ENCODE assay signal across 8 mouse cellular contexts in genomic region chr11:5318035-5318775, GRCm38 (mm10). TPM values are rescaled to one million over a fixed set of nuclear protein-coding genes. Genes with fewer than 3 reads are reported as not detected.
DNase-seq lines count a peak whose midpoint lies in the region; ATAC-seq and TF ChIP-seq lines count a peak whose summit lies in the region.

No protein-coding gene starts in this region.

- H3K27me3 ChIP-seq in kidney, postnatal 0 days (ENCODE audit: insufficient read depth, low read length), result no peaks in the 10 kb centered on the region
- H3K27me3 ChIP-seq in embryonic facial prominence, embryonic 12.5 days, result no peaks in the 10 kb centered on the region
- no peaks in the 10 kb centered on the region for H3K27me3 ChIP-seq in midbrain, embryonic 11.5 days (ENCODE audit: control insufficient read depth, insufficient read depth, low read length)

- TF ChIP-seq CTCF in kidney, postnatal 0 days (IDR thresholded peaks at IDR 0.05; ENCODE audit: low read depth), result no peak

- H3K9me3 ChIP-seq in kidney, postnatal 0 days (replicated peaks; ENCODE audit: low read length), result no peaks in the 10 kb centered on the region
- no peaks in the 10 kb centered on the region for H3K9me3 ChIP-seq in embryonic facial prominence, embryonic 12.5 days
- no peaks in the 10 kb centered on the region for H3K9me3 ChIP-seq in midbrain, embryonic 11.5 days (ENCODE audit: control insufficient read depth, low read length)

- peaks cover 20% of the 10 kb centered on the region for H3K4me1 ChIP-seq in kidney, postnatal 0 days (replicated peaks; ENCODE audit: insufficient read depth, low read length)
- peaks cover 36% of the 10 kb centered on the region for H3K4me1 ChIP-seq in embryonic facial prominence, embryonic 12.5 days
- H3K4me1 ChIP-seq in midbrain, embryonic 11.5 days (ENCODE audit: control insufficient read depth, insufficient read depth, low read length), result peaks cover 23% of the 10 kb centered on the region

- no peak overlapping the region for H3K4me2 ChIP-seq in kidney, postnatal 0 days (ENCODE audit: low read length)
- H3K4me2 ChIP-seq in embryonic facial prominence, embryonic 12.5 days (replicated peaks), result no peak overlapping the region
- H3K4me2 ChIP-seq in midbrain, embryonic 11.5 days, result no peak overlapping the region

- H3K9ac ChIP-seq in kidney, postnatal 0 days (ENCODE audit: low read depth, low read length), result no peak overlapping the region
- H3K9ac ChIP-seq in embryonic facial prominence, embryonic 12.5 days, result no peak overlapping the region
- H3K9ac ChIP-seq in midbrain, embryonic 11.5 days (ENCODE audit: low read length), result peak overlapping the region; percentile 22; the same call in 1 of the 2 replicates

- no peak for ATAC-seq in kidney, postnatal 0 days (replicated peaks; ENCODE audit: low FRiP score, low read depth)
- ATAC-seq in embryonic facial prominence, embryonic 12.5 days (ENCODE audit: insufficient number of reproducible peaks, insufficient read depth, low FRiP score, low TSS enrichment), result no peak; the same call in 1 of the 2 replicates
- peak; percentile 92 for ATAC-seq in midbrain, embryonic 11.5 days (ENCODE audit: low FRiP score)

- 26% methylated on average over 8 of the region's 8 CpGs for WGBS in kidney, postnatal 0 days
- WGBS in embryonic facial prominence, embryonic 12.5 days, result 8% methylated on average over 8 of the region's 8 CpGs
- 5% methylated on average over 8 of the region's 8 CpGs for WGBS in midbrain, embryonic 11.5 days

- H3K36me3 ChIP-seq in kidney, postnatal 0 days (ENCODE audit: insufficient read depth, low read length), result no peaks in the 10 kb centered on the region
- H3K36me3 ChIP-seq in embryonic facial prominence, embryonic 12.5 days, result no peaks in the 10 kb centered on the region
- no peaks in the 10 kb centered on the region for H3K36me3 ChIP-seq in midbrain, embryonic 11.5 days (ENCODE audit: control insufficient read depth, insufficient read depth, low read length)

- DNase-seq in kidney, postnatal 0 days (ENCODE audit: low spot score), result no peak
- DNase-seq in kidney, adult 18-20 months, result no peak
- DNase-seq in layer of hippocampus, adult 18-20 months (ENCODE audit: low spot score in 2 of 2), result peak; percentile 52 to 72
- DNase-seq in midbrain, embryonic 11.5 days (ENCODE audit: low spot score, missing footprints), result peak; percentile 92
- no peak for DNase-seq in thymus, postnatal 14 days
- DNase-seq in spleen, postnatal 4 days (ENCODE audit: low spot score in 2 of 2), result no peak
- DNase-seq in kidney, adult 8-10 months, result no peak

- no peak overlapping the region for H3K4me3 ChIP-seq in kidney, postnatal 0 days (replicated peaks; ENCODE audit: low read depth, low read length)
- H3K4me3 ChIP-seq in embryonic facial prominence, embryonic 12.5 days, result no peak overlapping the region
- no peak overlapping the region for H3K4me3 ChIP-seq in midbrain, embryonic 11.5 days (ENCODE audit: low read depth, low read length)

- H3K27ac ChIP-seq in kidney, postnatal 0 days, result 0 out of 2 replicates have a peak overlapping the region, but pooled peaks have one; percentile 10
- peak overlapping the region; percentile 50; the same call in 1 of the 2 replicates for H3K27ac ChIP-seq in embryonic facial prominence, embryonic 12.5 days
- peak overlapping the region; percentile 66 for H3K27ac ChIP-seq in midbrain, embryonic 11.5 days (ENCODE audit: low read depth, low read length)

RNA-seq across cellular contexts. Expression of gene Kremen1, which starts 56.8 kb away (rescaled TPM):
- polyA plus RNA-seq in kidney, postnatal 0 days (2015; fragmentation: Nextera tagmentation; extraction: Ambion mirVana), result 18.3 and 20.0 TPM in 2 replicates
- 23.3 and 24.7 TPM in 2 replicates for polyA plus RNA-seq in embryonic facial prominence, embryonic 12.5 days (2016; fragmentation: Nextera tagmentation; extraction: Ambion mirVana)
- total RNA-seq in layer of hippocampus, adult 18-20 months (2021), result 10 to 100 TPM; 12.9 to 15.5 TPM
- polyA plus RNA-seq in midbrain, embryonic 11.5 days (2014; fragmentation: Nextera tagmentation; extraction: Ambion mirVana), result 4.9 and 6.9 TPM in 2 replicates

Comparison
In these comparisons a context has a peak if more than half of its experiments do, and no peak if none do; other contexts are left out.
1. DNase-seq: peak in layer of hippocampus, adult 18-20 months (2 of 2) and midbrain, embryonic 11.5 days (single experiment); none in kidney, postnatal 0 days (single experiment), kidney, adult 18-20 months (single experiment), thymus, postnatal 14 days (single experiment), spleen, postnatal 4 days (0 of 2) and kidney, adult 8-10 months (0 of 2).
2. H3K27ac ChIP-seq: peak in every context shown above with its lines; median percentile 66 in midbrain, embryonic 11.5 days; 50 in embryonic facial prominence, embryonic 12.5 days; 10 in kidney, postnatal 0 days.